Mouse (Mus musculus) gastrocnemius, postnatal 10 days (tissue): ENCODE results near the gene Gja6. TPM values are rescaled to one million over a fixed set of nuclear protein-coding genes. Genes with fewer than 3 reads are reported as not detected.
A peak's percentile ranks its signal among the peaks of the same experiment; 100 is the strongest.

Source experiments
- DNase-seq: peaks from one replicate; pipeline ENCODE4 v3.0.0; 2021; ENCODE audit warnings: mixed read lengths
- long read RNA-seq, 2 experiments: library from polyadenylated mRNA; stranded (forward); transcript quantifications; one replicate each; pipeline ENCODE4 v2.0.0; 2021
- total RNA-seq, 2 experiments: library from RNA; stranded (reverse); gene quantifications; 2 replicates each; pipeline ENCODE4 v1.2.3; 2021

Gja6 gene
- under 1 TPM; 0.12 to 0.14 TPM for total RNA-seq
- long read RNA-seq, experiment 1 = 0 reads
- long read RNA-seq, experiment 2 = 0 reads

DNA sequence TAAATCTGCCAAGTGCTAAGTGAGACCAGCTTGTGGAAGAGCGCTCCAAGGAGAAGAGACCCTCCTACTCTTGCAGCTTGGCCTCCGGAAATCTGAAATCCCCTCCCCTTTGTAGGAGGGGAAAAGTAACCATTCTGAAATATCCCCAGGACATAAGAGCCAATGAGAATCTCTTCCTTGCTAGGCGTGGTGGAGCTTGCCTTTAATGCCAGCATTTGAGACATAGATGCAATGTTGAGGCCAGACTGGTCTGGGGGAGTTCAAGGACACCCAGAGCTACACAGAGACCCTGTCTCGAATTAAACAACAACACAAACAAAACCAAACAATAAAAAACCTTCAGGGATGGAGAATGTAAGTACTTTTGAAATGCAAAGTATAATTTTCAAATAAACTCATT lies at the start of gene Gja6:
TSS of gene Gja6 (minus strand) at position 101 of the 400 bp plus-strand sequence.
- no peak for DNase-seq

- DNase-seq = no peak
These were observed 42.7 kb upstream of the Gja6 start for GRCm38 (mm10) chrX:160949583-160949982.

DNA sequence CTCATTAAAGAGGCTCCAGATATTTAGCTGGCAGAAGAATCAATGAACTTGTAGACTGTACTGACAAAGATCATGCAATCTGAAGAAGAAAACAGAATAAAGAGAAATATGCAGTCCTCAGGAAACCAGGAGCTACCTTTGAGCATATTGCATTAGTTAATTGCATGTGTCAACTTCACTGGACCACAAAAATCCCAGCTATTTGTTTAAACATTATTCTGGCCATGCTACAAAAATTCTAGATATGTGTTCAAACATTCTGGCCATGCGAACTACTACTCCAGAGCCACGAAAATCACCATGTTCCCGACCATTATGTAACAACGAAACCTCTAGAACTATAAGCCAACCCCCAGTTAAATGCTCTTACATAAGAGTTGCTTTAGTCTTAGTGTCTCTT lies 37.9 kb upstream of the Gja6 start:
- no peak for DNase-seq

DNA sequence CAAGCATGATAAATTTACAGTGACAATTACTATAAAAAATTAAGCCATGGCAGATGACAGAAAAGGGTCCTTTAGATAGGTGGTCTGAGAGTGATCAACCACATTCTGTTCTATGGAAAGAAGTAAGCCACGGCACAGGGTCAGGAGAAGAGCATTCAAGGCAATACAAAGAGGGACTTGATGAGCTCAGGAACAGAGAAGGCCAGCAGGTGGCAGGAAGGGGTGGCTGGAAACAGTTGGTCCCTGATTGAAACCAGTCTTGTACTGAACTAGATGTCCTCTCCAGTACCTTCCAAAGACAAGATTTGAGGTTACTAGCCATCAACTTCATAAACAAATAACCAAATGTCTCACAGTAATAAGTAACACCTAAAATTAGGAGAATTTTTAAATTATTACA lies 28.7 kb upstream of the Gja6 start:
- DNase-seq = peak; percentile 3

GRCm38 (mm10) chrX:160930656-160931055 lies 23.8 kb upstream of the Gja6 start:
- no peak for DNase-seq

GRCm38 (mm10) chrX:160928870-160929269 lies 22.0 kb upstream of the Gja6 start:
- no peak for DNase-seq

DNA sequence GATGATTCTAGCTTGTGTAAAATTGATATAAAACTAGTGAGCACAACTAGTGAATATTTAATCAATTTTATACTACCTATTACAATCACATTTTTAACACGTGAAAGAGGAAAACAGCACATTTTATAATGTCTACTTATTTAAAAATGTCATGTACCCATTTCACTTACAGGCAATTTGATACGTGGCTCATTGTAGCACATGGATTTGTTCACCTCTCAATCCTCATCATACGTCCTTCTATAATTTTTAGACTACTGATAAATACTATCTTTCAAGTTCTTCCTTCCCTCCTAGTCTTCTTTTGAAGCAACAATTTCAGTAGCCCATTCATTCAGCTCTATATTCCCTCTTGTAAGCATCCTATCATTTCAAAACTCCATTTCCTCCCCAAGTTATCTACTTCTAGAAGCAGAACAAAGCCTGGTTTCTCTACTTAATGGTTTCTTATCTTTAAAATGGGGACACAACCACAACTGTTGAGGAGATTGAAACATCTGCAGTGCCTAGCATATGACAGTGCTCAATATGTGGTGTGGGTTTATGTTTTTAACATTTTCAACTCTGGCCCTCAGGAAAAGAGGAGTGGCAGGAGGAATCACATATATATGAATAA lies 12.3 kb upstream of the Gja6 start:
- no peak for DNase-seq

GRCm38 (mm10) chrX:160906477-160906876 lies 375 bp downstream of the Gja6 start:
- no peak for DNase-seq

- no peak for DNase-seq
These were observed 939 bp downstream of the Gja6 start for GRCm38 (mm10) chrX:160905913-160906312.

GRCm38 (mm10) chrX:160905041-160905678 lies 1.7 kb downstream of the Gja6 start:
- no peak for DNase-seq

- no peak for DNase-seq
These were observed 5.7 kb downstream of the Gja6 start for GRCm38 (mm10) chrX:160901118-160901517.

- DNase-seq = no peak
These were observed 14.8 kb downstream of the Gja6 start for GRCm38 (mm10) chrX:160892077-160892476.

DNA sequence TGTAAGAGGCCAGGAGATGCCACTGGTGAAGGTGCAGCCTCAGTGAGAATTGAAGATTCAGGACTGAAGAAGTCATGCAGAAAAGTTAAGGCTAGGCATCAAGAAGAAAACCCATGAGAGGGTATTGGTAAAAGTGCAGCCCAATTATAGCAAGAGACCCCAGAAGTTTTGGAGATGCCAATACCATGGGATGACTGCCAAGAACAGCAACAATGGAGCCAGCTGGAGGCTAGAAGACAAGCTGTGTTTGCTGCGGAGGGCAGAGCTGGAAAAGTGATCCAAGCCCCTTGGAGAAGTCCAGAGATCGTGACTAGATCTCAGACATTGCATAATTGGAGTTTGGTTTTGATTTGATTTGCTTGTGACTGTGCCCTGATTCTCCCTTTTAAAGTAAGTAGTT lies 20.6 kb downstream of the Gja6 start:
- no peak for DNase-seq

GRCm38 (mm10) chrX:160866576-160866975 lies 40.3 kb downstream of the Gja6 start:
- no peak for DNase-seq

- DNase-seq = no peak
These were observed 41.8 kb downstream of the Gja6 start for GRCm38 (mm10) chrX:160865022-160865421.

- DNase-seq = no peak
These were observed 43.0 kb downstream of the Gja6 start for GRCm38 (mm10) chrX:160863689-160864383.

Other genes starting within 250 kb of the Gja6 start
- not detected for gene Ppef1, start 171.3 kb downstream of the Gja6 start, total RNA-seq
- under 1 TPM in 1 of 2 experiments, not detected in 1; 0.12 TPM for gene Rs1, start 139.0 kb downstream of the Gja6 start, total RNA-seq
- 1 to 10 TPM; 1.3 to 1.9 TPM for gene Cdkl5, start 87.7 kb upstream of the Gja6 start, total RNA-seq
- gene Scml2, start 210.1 kb upstream of the Gja6 start, total RNA-seq = 1 to 10 TPM; 1.8 to 2.5 TPM